Mouse (Mus musculus) CH12.LX (cell line): ENCODE measurements around the gene Bad. TPM values are rescaled to one million over a fixed set of nuclear protein-coding genes. Genes with fewer than 3 reads are reported as not detected.

Source experiments
- DNase-seq: peaks from one replicate; pipeline ENCODE4 v3.0.0-alpha.2; 2013; ENCODE audit errors: extremely low read depth
- H3K27ac ChIP-seq: 2 replicates; pipeline ENCODE4 v1.5.1; 2012; ENCODE audit warnings: low read depth, mild to moderate bottlenecking, control low read depth, moderate library complexity; ENCODE audit not compliant: insufficient read depth
- H3K27me3 ChIP-seq: replicated peaks from 2 replicates; pipeline ENCODE3; 2012; ENCODE audit warnings: inconsistent platforms
- H3K36me3 ChIP-seq, 2 experiments: replicated peaks in 1 of 2; 2 replicates each; pipeline versions ENCODE3 to v1.6.1; 2012; ENCODE audit warnings: inconsistent platforms in 1 of 2, low read length in 1 of 2, mild to moderate bottlenecking in 1 of 2, mixed read lengths in 1 of 2, moderate library complexity in 1 of 2; ENCODE audit not compliant: control insufficient read depth in 1 of 2, insufficient read depth in 1 of 2
- H3K4me1 ChIP-seq, 2 experiments: 2 replicates each; pipeline ENCODE4 v1.6.1; 2012; ENCODE audit warnings: inconsistent platforms in 1 of 2, moderate library complexity in 1 of 2; ENCODE audit not compliant: insufficient read depth in 2 of 2, control insufficient read depth in 1 of 2
- H3K4me2 ChIP-seq: 2 replicates; pipeline ENCODE4 v1.6.1; 2012; ENCODE audit warnings: low read depth, mild to moderate bottlenecking, control low read depth; ENCODE audit not compliant: poor library complexity, insufficient read depth, severe bottlenecking
- H3K4me3 ChIP-seq, 3 experiments: fragments of 150-350 bp in 1 of 3; sonication (generic) in 1 of 3; replicated peaks in 1 of 3; 2 replicates each; pipeline versions ENCODE3 to v1.5.1; 2011 to 2012; ENCODE audit warnings: low read depth in 2 of 3, low read length in 2 of 3, mild to moderate bottlenecking in 2 of 3, moderate library complexity in 2 of 3, control low read depth in 1 of 3, improper control_type of control experiment in 1 of 3, inconsistent platforms in 1 of 3, mixed read lengths in 1 of 3; ENCODE audit not compliant: poor library complexity in 1 of 3
- H3K79me2 ChIP-seq: replicated peaks from 2 replicates; pipeline ENCODE4 v1.6.1; 2012; ENCODE audit warnings: mild to moderate bottlenecking, moderate library complexity; ENCODE audit not compliant: control insufficient read depth, poor library complexity, insufficient read depth, severe bottlenecking; ENCODE audit errors: extremely low read depth
- H3K9ac ChIP-seq: 2 replicates; pipeline ENCODE4 v1.6.1; 2012; ENCODE audit warnings: low read depth, mild to moderate bottlenecking, control low read depth, moderate library complexity; ENCODE audit not compliant: insufficient read depth
- H3K9me3 ChIP-seq: replicated peaks from 2 replicates; pipeline ENCODE3; 2012; ENCODE audit warnings: low read length, inconsistent platforms, mixed read lengths
- BHLHE40 ChIP-seq: IDR thresholded peaks from 2 replicates; pipeline ENCODE4 v1.6.1; 2011; ENCODE audit warnings: mild to moderate bottlenecking, low read depth, low read length, improper control_type of control experiment
- CHD1 ChIP-seq: IDR thresholded peaks from 2 replicates; pipeline ENCODE4 v1.6.1; 2012; ENCODE audit warnings: low read depth, low read length, improper control_type of control experiment, inconsistent platforms
- ELF1 ChIP-seq: IDR thresholded peaks from 2 replicates; pipeline ENCODE4 v1.6.1; 2014; ENCODE audit warnings: low read depth, mild to moderate bottlenecking, inconsistent platforms, low read length, improper control_type of control experiment
- ETS1 ChIP-seq: conservative IDR thresholded peaks from 2 replicates; pipeline ENCODE4 v1.6.1; 2012; ENCODE audit warnings: low read depth, mild to moderate bottlenecking, inconsistent platforms, low read length, improper control_type of control experiment, moderate library complexity
- HCFC1 ChIP-seq: IDR thresholded peaks from 2 replicates; pipeline ENCODE4 v1.6.1; 2012; ENCODE audit warnings: low read depth, mild to moderate bottlenecking, inconsistent platforms, low read length, improper control_type of control experiment
- IRF4 ChIP-seq: IDR thresholded peaks from 2 replicates; pipeline ENCODE4 v1.6.1; 2014; ENCODE audit warnings: low read depth, mild to moderate bottlenecking, inconsistent platforms, low read length, improper control_type of control experiment
- JUN ChIP-seq: IDR thresholded peaks from 2 replicates; pipeline ENCODE4 v1.6.1; 2011; ENCODE audit warnings: low read depth, mild to moderate bottlenecking, low read length, improper control_type of control experiment, moderate library complexity; ENCODE audit not compliant: insufficient read depth
- JUND ChIP-seq: conservative IDR thresholded peaks from 2 replicates; pipeline ENCODE4 v1.6.1; 2011; ENCODE audit warnings: low read depth, low read length, improper control_type of control experiment
- MAFK ChIP-seq: IDR thresholded peaks from 2 replicates; pipeline ENCODE4 v1.6.1; 2011; ENCODE audit warnings: low read length, improper control_type of control experiment; ENCODE audit not compliant: insufficient replicate concordance
- MAX ChIP-seq: IDR thresholded peaks from 2 replicates; pipeline ENCODE4 v1.6.1; 2011; ENCODE audit warnings: low read length, improper control_type of control experiment
- MAZ ChIP-seq: IDR thresholded peaks from 2 replicates; pipeline ENCODE4 v1.6.1; 2012; ENCODE audit warnings: low read depth, mild to moderate bottlenecking, inconsistent platforms, low read length, improper control_type of control experiment, moderate library complexity
- MEF2A ChIP-seq: IDR thresholded peaks from 2 replicates; pipeline ENCODE4 v1.6.1; 2014; ENCODE audit warnings: low read depth, mild to moderate bottlenecking, inconsistent platforms, low read length, improper control_type of control experiment, borderline replicate concordance
- MXI1 ChIP-seq: IDR thresholded peaks from 2 replicates; pipeline ENCODE4 v1.6.1; 2011; ENCODE audit warnings: mild to moderate bottlenecking, low read depth, low read length, improper control_type of control experiment
- NRF1 ChIP-seq: IDR thresholded peaks from 2 replicates; pipeline ENCODE4 v1.6.1; 2014; ENCODE audit warnings: low read depth, mild to moderate bottlenecking, inconsistent platforms, low read length, improper control_type of control experiment, moderate library complexity
- PAX5 ChIP-seq: IDR thresholded peaks from 2 replicates; pipeline ENCODE4 v1.6.1; 2012; ENCODE audit warnings: low read length, inconsistent platforms, mixed read lengths
- POLR2A ChIP-seq: IDR thresholded peaks from 2 replicates; pipeline ENCODE4 v1.6.1; 2011; ENCODE audit warnings: low read depth, mild to moderate bottlenecking, improper control_type of control experiment, low read length
- POLR2AphosphoS2 ChIP-seq: IDR thresholded peaks from 2 replicates; pipeline ENCODE4 v1.6.1; 2011; ENCODE audit warnings: low read depth, low read length, improper control_type of control experiment
- RAD21 ChIP-seq: IDR thresholded peaks from 2 replicates; pipeline ENCODE4 v1.6.1; 2011; ENCODE audit warnings: low read depth, mild to moderate bottlenecking, low read length, improper control_type of control experiment, moderate library complexity
- RCOR1 ChIP-seq: conservative IDR thresholded peaks from 2 replicates; pipeline ENCODE4 v1.6.1; 2012; ENCODE audit warnings: low read depth, mild to moderate bottlenecking, inconsistent platforms, low read length, improper control_type of control experiment
- SIN3A ChIP-seq: IDR thresholded peaks from 2 replicates; pipeline ENCODE4 v1.6.1; 2012; ENCODE audit warnings: low read length, improper control_type of control experiment, inconsistent platforms
- SMC3 ChIP-seq: IDR thresholded peaks from 2 replicates; pipeline ENCODE4 v1.6.1; 2011; ENCODE audit warnings: low read depth, low read length, improper control_type of control experiment
- TBP ChIP-seq: conservative IDR thresholded peaks from 2 replicates; pipeline ENCODE4 v1.6.1; 2011; ENCODE audit warnings: low read depth, low read length, improper control_type of control experiment
- UBTF ChIP-seq: IDR thresholded peaks from 2 replicates; pipeline ENCODE4 v1.6.1; 2012; ENCODE audit warnings: low read depth, mild to moderate bottlenecking, inconsistent platforms, low read length, improper control_type of control experiment, moderate library complexity
- USF1 ChIP-seq: IDR thresholded peaks from 2 replicates; pipeline ENCODE4 v1.6.1; 2014; ENCODE audit warnings: low read depth, mild to moderate bottlenecking, inconsistent platforms, low read length, improper control_type of control experiment
- ZC3H11A ChIP-seq: IDR thresholded peaks from 2 replicates; pipeline ENCODE4 v1.6.1; 2012; ENCODE audit warnings: low read depth, mild to moderate bottlenecking, inconsistent platforms, low read length, improper control_type of control experiment
- ZKSCAN1 ChIP-seq: IDR thresholded peaks from 2 replicates; pipeline ENCODE4 v1.6.1; 2012; ENCODE audit warnings: low read depth, inconsistent platforms, low read length, improper control_type of control experiment, borderline replicate concordance
- ZMIZ1 ChIP-seq: IDR thresholded peaks from 2 replicates; pipeline ENCODE4 v1.6.1; 2012; ENCODE audit warnings: low read depth, mild to moderate bottlenecking, inconsistent platforms, low read length, improper control_type of control experiment
- ZNF384 ChIP-seq: IDR thresholded peaks from 2 replicates; pipeline ENCODE4 v1.6.1; 2012; ENCODE audit warnings: low read depth, low read length, improper control_type of control experiment, inconsistent platforms
- dilution Hi-C: fragments of 300-500 bp; cut with MboI; formaldehyde crosslinking; loops from 2 replicates; pipeline ENCODE4 v1.14.3; 2020; ENCODE audit warnings: low sequenced_read_pairs; ENCODE audit not compliant: extremely low pct_unique_long_range_greater_than_20kb, extremely low pct_ligation_motif_present
- in situ Hi-C: fragments of 300-500 bp; cut with MboI; formaldehyde crosslinking; loops from 3 replicates; pipeline ENCODE4 v1.14.3; 2019; ENCODE audit warnings: low sequenced_read_pairs, low pct_ligation_motif_present, low pct_unique_long_range_greater_than_20kb, mixed read lengths
- polyA plus RNA-seq: library from polyadenylated mRNA; unstranded; fragments of >175 nt; gene quantifications from 2 replicates; pipeline ENCODE4 v1.2.1, GENCODE M21; 2012; ENCODE audit warnings: low read depth; ENCODE audit not compliant: insufficient read length
- total RNA-seq, 2 experiments: library from RNA; depleted of rRNA; stranded (reverse); fragments of 300-350 nt in 1 of 2; fragments of >200 nt in 1 of 2; gene quantifications; 2 replicates each; pipeline ENCODE4 v1.2.3; 2012 to 2014

The Bad gene
- total and polyA plus RNA-seq, 3 experiments, result 27.7 to 38.0 (median 33.3) TPM

GRCm38 (mm10) chr19:6972247-6972917 is 30.7 kb downstream of the Bad start:
- DNase-seq, result no peak
- Histone ChIP-seq H3K36me3 (peaks cover 3 to 9% of the 10 kb centered on the region in 2 experiments), H3K4me2 (no peak overlapping the region), H3K4me3 (no peak overlapping the region), H3K27ac (no peak overlapping the region), H3K27me3 (peaks cover 3% of the 10 kb centered on the region), H3K79me2 (peaks cover 18% of the 10 kb centered on the region), H3K9me3 (no peaks in the 10 kb centered on the region), H3K4me1 (peaks cover 12 to 59% of the 10 kb centered on the region in 2 experiments), H3K9ac (no peak overlapping the region)
- dilution Hi-C loops, result no loop called here
- no peak for TF ChIP-seq PAX5
- TF ChIP-seq USF1, result no peak
- no peak for TF ChIP-seq POLR2AphosphoS2
- no peak for TF ChIP-seq UBTF
- TF ChIP-seq ZKSCAN1, result no peak
- no peak for TF ChIP-seq POLR2A
- no peak for TF ChIP-seq ZMIZ1
- no peak for TF ChIP-seq CHD1
- TF ChIP-seq MAFK, result no peak
- no peak for TF ChIP-seq SMC3
- TF ChIP-seq SIN3A, result no peak
- no peak for TF ChIP-seq TBP
- TF ChIP-seq ETS1, result no peak
- TF ChIP-seq RAD21, result no peak
- TF ChIP-seq RCOR1, result no peak
- TF ChIP-seq BHLHE40, result no peak
- TF ChIP-seq MAZ, result no peak
- TF ChIP-seq JUND, result no peak
- in situ Hi-C loops, result no loop called here

GRCm38 (mm10) chr19:6973581-6974190 is 32.0 kb downstream of the Bad start:
- peaks cover 19 to 61% of the 10 kb centered on the region in 2 experiments for H3K4me1 ChIP-seq
- peak overlapping the region; percentile 73; the same call in 1 of the 2 replicates for H3K9ac ChIP-seq
- in situ Hi-C loops (no loop called here), dilution Hi-C loops (no loop called here)
- peaks cover 3% of the 10 kb centered on the region for H3K27me3 ChIP-seq
- H3K36me3 ChIP-seq, result peaks cover 12 to 23% of the 10 kb centered on the region in 2 experiments
- no peak for TF ChIP-seq POLR2AphosphoS2
- no peak for TF ChIP-seq NRF1
- TF ChIP-seq MAX, result no peak
- no peak for TF ChIP-seq MXI1
- TF ChIP-seq SMC3, result no peak
- no peak for TF ChIP-seq ZC3H11A
- no peak for TF ChIP-seq MEF2A
- TF ChIP-seq CHD1, result no peak
- no peak for TF ChIP-seq IRF4
- TF ChIP-seq ELF1, result no peak
- no peak for TF ChIP-seq HCFC1
- TF ChIP-seq ZNF384, result no peak
- no peak for TF ChIP-seq JUN
- no peak for DNase-seq
- H3K9me3 ChIP-seq, result no peaks in the 10 kb centered on the region
- H3K27ac ChIP-seq, result no peak overlapping the region
- H3K4me2 ChIP-seq, result peak overlapping the region; percentile 74
- peak overlapping the region in 2 of 3 experiments; percentile 68 to 85 for H3K4me3 ChIP-seq
- peaks cover 27% of the 10 kb centered on the region for H3K79me2 ChIP-seq
